Mouse (Mus musculus): ENCODE data around the gene Tmcc3.

Gene Tmcc3

DNA sequence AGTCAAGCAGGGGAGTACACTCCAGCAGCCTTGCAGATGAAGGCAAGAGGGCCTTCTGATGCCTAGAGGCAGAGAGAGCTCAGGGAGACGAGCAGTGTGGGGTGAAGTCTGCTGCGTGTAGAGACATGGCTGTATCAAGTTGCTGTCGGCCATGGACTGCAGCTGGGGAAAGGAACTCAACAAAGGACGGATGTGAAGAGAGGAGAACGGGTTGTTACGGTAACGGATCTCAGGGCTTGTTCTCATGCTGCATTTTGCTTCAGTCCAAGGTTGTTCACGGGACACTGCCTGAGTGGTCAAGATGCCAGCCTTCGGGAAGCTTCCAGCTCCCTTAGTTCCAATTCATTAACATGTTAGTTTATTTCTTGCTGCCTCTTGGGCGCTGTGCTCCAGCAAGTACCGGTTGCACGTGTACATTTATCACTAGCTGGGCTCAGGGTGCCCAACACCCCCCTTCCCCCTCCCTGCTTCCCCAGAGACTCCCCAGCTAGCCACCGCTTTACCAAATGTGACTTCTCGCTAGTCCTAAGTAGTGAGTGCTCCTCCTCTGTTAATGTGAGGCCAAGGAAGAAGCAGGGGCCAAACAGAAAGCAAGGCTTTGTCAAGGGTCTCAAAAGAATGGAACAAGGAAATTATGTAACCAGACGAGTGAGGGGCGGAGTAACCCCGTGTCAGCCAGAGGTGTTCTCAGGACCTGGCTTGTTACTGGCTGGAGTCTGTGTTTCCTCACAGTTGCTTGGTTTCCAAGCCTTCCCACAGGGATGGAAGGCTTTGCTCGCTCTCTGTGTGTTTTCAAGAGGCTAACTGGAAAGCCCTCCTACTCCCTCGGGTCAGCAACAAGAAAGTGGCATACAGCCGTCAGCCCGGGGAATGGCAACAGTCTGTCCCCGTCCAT is 104.4 kb downstream of the Tmcc3 start:
- DNase-seq (ENCODE audit: low read depth, low spot score) = peak; percentile 20

DNA sequence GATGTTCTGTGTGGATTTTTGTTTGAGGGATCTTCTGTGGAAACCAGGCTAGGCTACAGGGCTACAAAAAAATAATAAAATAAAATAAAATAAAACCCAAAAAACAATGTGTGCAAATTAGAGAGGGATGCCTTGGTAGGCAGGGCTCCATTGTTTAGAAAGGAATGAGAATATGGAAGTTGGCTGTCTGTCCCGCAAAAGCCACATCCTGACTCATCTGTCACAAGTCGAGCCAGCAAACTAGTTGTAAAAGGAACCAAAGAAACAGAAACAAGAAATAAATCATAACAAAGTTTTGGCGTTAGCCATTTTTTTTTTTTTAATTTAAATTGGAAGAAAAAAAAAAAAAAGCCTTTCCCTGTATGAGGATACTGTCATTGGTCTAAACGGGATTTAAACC is 105.9 kb downstream of the Tmcc3 start:
- no peak for DNase-seq (ENCODE audit: low read depth, low spot score)

DNA sequence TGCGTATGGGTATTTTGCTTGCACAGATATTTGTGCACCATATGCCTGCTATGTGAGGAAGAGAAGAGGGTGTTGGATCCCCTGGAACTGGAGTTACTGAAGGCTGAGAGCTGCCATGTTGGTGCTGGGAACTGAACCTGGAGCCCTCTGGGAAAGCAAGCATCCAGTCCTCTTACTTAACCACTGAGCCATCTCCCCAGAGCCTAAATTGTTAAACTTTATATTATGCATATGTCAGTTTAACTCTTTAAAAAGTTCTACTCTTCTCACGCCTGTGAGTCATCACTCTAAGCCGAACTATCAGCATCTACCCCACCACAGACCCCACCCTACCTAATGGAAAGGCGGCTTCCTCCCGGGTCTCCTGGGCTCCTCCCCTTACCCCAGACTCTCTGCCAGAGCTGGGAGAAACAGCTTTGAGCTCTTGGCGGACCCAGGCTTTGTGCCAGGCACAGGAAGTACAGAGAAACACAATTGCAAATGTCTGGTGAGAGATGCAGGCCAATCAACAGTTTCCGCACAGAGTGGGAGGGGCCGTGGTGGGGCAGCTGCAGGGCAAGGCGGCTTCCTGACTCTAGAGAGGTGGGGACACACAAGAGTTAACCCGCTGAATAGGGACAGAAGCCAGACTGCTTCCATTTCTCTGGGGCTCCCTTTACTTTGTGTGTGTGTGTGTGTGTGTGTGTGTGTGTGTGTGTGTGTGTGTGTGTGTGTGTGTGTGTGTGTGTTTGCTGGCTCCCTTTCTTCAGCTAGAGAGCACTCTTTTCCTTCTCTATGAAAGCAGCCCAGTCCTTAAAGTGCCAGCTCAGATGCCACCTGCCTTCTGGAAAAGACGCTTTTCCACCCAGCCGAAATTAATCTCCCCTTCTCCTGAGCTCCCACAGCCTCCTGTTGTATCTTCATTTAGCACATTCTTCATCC is 114.5 kb downstream of the Tmcc3 start:
- peak; percentile 88 for DNase-seq (ENCODE audit: low read depth, low spot score)

DNA sequence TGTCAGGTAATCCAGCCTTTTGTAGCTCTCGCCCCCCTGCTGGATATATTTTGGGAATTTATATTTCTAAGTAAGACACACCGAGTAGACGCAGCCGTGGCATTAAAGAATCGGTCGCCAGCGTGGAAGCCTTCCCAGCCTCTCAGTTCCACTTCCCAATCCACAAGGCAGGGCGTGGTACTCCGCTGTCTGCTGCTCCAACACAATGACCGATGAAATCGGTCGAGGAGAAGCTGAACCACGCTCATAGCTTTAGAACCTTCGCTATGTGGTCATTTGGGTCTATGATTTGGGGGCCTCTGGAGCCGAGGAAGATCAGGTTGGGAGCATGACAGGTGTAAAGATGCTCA is 115.1 kb downstream of the Tmcc3 start:
- no peak for DNase-seq (ENCODE audit: low read depth, low spot score)

DNA sequence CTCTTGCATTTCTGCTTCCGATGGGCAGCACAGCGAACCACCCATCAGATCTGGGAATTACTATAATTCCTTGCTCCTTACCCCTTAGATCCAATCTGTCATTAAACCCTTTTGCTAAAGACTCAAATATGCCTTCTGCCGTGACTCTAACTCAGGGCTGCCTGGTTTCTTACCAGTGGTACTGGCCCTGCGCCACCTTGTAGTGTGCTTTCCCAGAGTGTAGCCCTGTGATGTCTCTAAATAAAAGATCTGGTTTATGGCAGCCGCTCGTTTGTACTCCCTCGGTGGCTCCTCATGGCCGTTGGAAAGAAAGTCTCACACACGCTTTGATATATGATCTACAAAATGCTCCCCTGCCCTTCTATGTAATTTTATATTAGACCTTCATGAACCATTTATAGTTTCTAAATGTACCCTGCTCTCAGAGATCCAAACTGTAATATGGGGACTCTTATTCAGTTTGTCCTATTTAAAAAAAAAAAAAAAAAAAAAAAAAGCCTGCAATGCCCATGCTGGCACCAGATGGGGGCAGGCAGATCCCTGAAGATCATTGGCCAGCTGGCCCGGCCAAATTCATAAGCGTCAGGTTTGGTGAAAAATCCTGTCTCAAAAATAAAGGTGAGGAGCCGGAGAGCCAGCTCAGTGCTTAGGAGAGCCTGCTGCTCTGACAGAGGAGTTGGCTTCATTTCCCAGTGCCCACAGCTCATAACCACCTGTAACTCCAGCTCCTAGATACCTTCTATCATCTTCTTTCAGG is 116.6 kb downstream of the Tmcc3 start:
- DNase-seq (ENCODE audit: low read depth, low spot score) = no peak

DNA sequence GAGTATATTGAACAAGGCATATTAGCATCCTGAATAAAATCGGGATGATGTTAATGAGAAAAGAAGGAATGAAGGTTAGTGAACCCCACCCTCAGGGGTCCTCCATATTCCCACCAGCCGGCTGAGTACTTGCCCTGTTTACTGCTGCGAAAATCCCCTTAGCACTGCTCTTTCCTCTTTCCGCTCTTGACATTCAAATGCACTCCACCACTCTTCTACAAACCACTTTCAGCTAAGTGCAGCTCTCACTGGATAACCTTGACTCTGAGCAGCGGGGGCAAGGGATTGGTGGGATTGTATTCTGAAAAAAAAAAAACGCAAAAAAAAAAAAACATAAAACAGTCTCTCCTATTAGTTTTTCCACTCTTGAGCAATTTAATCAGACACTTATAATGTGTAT is 118.8 kb downstream of the Tmcc3 start:
- no peak for DNase-seq (ENCODE audit: low read depth, low spot score)

DNA sequence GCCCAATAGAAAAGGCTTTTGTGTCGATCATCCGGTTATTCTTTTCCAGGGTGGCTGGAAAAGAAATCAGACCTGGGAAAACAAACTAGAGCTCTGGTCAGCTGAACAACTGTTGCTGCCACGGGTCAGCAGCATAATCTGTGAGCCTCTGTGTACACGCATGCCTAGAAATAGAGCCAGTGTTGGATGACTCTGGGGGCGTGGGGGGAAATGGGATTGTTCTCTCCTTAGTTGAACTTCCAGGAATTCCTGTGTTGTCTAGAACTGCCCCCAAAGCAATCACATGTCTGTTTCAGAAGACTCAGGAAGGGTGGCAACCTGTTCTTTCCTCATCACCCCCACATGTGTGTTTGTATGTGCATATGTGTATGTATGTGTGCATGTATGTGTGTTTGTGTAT is 121.2 kb downstream of the Tmcc3 start:
- no peak for DNase-seq (ENCODE audit: low read depth, low spot score)

DNA sequence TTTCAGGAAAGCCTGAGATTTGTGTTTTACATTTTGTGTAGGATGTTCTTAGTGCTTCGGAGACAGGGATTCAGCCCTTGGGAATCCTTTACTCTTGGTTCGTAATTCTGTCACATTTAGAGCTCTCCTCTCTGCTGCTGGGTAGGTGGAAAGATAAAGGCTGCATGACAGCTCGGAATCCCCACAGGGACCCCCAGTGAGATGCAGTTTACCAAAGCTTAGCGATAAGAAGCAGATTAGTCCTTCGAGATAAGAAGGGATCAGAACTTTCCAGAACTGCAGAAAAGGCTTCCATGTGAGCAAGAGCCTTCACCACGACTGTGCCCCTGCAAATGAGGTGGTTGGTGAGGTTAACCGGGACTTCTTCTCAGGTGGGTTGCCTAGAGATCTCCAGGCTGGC is 122.2 kb downstream of the Tmcc3 start:
- no peak for DNase-seq (ENCODE audit: low read depth, low spot score)

DNA sequence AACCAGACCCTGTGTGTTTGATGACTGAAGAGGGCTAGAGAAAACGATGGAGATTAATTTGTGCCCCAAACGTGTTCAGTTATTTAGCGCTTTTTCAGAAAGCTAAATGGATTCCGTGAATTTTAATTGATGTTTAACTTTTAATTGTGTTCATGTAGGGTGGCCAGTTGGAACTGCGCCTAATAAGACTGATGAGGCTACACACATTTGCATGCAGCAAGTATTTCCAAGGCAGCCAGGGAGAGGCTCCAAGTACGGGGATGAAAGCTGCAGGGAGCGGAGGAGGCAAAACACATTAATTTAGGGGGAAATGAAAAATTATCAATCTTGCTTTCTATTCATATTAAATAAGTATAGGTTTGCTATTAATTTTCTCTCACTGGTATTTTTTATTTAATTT is 131.0 kb downstream of the Tmcc3 start:
- no peak for DNase-seq (ENCODE audit: low read depth, low spot score)

DNA sequence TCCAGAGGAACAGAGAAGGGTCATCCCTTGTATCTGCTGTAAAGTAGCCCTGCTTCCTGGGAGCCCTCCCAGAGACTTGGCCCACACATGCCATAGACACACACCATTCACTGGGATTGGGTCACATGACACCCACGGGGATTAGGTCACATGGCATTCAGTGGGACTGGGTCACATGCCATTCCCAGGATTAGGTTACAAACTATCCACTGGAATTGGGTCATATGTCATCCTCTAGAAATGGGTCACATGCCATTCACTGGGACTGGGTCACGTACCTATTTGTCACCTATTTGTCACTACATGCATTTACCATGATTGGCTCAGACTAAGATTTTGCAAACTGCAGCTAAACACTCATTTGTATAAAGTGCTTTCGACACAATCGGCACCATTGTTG is 131.7 kb downstream of the Tmcc3 start:
- no peak for DNase-seq (ENCODE audit: low read depth, low spot score)

DNA sequence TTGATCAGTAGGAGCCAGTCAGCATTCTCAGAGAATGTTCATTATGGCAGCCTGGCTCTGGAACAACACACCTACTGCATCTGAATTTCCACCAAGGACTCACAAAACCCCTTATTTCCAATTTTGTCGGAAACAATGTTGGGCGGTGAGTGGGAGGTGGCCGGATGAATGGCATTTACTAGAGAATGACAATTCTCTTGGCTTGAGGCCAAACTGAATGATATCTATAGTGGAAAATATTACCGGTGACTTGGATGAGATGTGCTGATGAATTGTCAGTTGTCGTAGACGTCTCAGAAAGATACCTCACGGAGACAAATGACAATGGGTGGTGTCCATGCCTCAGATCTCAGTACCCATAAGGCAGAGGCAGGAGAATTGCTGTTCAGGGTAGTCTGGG is 133.4 kb downstream of the Tmcc3 start:
- DNase-seq (ENCODE audit: low read depth, low spot score) = no peak

DNA sequence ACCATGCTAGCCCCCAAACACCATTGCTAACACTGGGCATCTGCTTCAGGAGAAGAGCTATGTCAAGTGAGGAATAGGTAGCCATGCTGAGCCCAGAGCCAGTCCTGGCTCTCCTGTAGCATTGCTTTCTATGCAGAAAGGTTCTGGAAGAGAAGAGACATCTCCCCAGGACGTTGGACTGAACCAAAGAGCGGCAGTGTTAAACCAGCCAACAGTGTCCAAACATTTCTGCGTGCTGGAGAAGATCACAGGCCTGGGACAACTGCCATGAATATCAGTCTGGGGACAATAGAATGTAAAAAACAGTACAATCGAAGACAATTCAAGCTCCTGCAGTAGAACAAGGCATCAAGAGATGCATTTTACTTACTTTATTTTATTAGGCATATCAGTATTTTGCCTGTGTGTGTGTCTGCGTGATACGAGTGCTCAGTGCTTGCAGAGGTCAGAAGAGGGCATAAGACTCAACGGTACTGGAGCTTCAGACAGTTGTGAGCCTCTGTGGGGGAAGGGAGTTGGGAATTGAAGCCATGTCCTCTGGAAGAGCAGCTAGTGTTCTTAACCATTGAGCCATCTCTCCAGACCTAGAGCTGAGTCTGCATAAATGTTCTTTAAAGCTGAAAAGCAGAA is 134.7 kb downstream of the Tmcc3 start:
- DNase-seq (ENCODE audit: low read depth, low spot score) = no peak

DNA sequence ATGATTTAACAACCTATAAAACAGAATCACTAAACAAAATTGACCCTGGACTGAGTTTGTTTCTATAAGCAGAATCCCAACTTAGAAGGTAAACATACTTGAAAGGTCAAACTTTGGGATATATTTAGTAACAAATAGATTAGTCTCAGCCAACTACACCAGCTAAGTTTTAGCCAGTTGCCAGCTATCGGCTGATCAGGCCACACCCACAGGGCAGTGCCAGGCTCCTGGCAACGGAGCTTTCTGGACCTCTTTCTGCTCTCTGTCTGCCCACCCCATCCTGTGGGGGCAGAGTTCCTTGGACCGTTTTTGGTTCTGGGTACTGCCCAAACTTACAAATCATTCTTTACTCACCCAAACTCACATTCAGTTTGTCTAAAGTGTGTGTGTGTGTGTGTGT is 137.9 kb downstream of the Tmcc3 start:
- no peak for DNase-seq (ENCODE audit: low read depth, low spot score)

DNA sequence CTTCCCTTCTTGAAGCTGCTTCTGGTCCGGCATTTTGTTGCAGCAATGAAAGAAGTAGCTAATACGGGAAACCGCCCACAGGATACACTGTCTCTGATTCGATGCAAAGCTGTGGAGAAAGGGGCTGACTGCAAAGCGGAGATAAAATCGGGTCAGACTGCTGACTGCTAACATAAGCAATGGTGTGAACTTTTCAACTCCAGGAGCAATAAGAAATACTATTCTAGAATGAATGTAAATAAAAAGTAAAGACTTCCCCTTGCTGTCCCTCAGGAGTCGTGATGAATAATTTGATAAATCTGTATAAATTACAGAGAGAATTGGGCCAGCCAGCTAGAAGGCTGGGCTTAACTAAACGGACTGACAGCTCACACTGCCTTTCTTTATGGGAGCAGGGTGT is 139.0 kb downstream of the Tmcc3 start:
- DNase-seq (ENCODE audit: low read depth, low spot score) = no peak

DNA sequence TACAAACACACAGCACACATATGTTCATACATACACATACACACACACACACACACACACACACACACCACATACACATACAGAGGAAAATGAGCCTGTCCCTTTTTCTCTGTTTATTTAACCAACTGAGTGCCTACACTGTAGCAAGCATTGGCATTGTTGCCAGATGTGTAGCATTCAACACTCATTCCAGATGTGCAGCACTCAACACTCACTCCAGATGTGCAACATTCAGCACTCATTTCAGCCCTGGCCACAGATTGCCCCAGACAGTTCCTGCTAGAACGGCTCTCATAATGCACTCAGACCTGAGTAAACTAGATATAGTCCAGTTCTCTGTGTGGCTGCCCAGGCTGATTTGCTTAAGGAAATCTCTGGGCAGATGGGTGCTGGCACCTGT is 145.7 kb downstream of the Tmcc3 start:
- no peak for DNase-seq (ENCODE audit: low read depth, low spot score)

DNA sequence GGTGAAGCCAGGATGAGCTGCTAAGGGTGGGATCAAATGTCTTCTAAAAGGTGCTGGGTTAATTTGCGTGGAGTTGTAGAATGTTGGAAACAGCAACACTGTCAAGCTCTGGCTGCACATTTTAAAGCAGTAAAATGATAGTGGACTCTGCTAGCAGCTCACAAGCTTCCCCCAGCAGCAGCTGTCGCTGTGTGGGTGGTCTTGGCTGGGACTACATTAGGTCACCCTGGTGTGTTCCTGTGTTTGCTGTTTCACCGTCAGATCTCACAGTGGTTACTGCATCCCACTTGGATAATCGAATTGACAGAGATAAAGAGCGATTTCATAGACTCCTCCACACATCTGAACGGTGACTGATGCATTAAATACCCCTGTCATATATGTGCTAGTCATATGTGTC is 146.9 kb downstream of the Tmcc3 start:
- no peak for DNase-seq (ENCODE audit: low read depth, low spot score)

DNA sequence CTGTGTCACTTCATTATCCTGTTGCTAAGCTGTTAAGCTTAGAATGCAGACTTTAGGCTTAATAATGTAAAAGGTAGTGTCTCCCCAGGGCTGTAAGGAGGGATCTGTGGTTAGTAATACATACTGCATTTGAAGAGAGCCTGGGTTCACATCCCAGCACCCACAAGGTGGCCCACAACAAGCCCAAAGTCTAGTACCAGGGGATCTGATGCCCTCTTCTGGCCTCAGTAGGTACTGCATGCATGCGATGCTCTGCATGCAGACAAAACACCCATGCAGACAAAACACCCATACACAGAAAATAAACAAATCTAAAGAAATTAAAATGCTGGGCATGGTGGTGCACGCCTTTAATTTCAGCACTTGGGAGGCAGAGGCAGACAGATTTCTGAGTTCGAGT is 149.6 kb downstream of the Tmcc3 start:
- DNase-seq (ENCODE audit: low read depth, low spot score) = peak; percentile 73

DNA sequence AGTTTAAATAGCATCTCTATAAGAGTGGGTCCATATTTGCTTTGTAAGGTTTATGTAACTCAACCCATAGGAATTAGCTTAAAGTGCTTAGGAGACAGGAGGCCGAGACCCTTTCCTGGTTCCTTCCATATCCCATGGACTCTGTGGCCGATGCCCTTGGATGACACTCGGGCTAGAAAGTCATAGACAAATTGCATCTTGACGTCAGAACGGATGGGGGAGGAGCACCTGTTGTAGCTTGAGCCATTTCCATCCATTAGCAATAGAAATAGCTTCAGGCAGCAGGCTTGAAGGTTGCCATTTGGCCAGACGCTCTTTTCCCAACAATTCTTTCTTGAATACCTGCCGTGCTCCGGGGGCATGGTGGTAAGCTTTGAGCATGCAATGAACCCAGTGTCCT is 150.1 kb downstream of the Tmcc3 start:
- DNase-seq (ENCODE audit: low read depth, low spot score) = no peak

DNA sequence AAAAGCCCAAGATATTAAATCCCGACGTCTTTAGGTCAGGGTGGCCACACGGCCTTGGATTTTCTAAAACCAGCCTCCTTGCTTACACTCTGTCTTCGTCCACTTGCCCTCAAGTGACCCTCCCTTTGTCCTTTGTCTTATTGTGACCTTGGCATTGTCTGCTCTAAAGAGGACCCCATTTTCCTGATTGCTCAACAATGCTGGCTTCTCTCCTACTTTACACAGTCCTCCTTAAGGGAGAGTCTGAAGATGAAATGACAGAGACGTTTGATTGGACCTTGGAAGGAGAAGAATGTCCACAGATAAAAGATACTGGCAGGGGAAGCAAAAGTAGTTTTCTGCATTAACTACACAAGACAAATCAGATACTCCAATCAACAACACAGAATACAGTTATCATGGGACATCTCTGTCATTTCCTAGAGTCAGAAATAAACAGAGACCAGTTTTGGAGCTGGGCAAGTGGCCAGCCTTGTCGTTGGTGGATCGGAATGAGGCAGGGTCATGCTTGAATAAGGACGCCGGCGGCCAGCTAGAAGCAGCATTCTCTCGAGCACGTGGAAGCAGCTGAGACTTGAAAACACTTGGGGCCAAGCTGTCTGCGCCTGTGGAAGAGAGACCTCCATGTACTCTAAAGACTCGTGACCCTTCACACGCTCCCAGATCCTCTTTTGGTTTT is 150.8 kb downstream of the Tmcc3 start:
- DNase-seq (ENCODE audit: low read depth, low spot score) = no peak

DNA sequence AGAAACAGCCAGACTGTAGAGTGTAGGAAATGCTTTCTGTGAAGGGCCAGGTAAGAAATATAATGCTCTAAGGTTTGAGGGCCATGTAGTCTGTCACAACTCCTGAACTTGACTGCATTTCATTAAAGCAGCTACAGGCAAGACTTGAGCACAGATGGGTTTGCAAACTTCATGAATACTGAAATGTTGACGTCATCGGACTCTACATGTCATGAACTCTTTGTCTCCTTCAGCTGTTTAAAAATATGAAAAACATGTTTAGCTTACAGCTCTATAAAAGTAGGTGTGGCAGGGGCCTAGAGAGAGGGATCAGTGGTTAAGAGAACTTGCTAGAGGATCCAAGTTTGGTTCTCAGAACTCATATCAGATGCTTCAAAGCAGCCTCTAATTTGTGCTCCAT is 151.7 kb downstream of the Tmcc3 start:
- DNase-seq (ENCODE audit: low read depth, low spot score) = no peak

DNA sequence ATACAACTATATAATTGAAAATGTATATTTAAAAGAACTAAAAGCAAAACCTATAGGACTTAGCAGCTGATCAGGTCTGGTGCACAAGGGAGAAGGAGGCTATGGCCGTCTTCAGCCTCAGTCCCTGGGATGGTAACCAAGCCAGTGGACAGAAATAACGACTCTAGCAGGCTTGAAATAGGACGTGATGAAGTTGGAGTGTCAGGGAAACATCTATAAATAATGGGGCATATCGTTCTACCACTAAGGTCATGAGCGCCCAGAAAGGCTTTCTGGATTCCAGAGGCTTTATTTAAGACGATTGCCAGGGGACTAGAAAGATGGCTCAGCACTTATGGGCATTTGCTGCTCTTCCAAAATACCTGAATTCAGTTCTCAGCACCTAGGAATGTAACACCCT is 153.9 kb downstream of the Tmcc3 start:
- DNase-seq (ENCODE audit: low read depth, low spot score) = no peak
